Mouse (Mus musculus) brain, embryonic 14.5 days (tissue): ENCODE measurements around the gene Tagln3.

ENCODE experiments used
- CTCF ChIP-seq: fragments of 200-500 bp; IDR thresholded peaks from 2 replicates; pipeline ENCODE4 v1.5.1; 2012; ENCODE audit warnings: inconsistent platforms, mild to moderate bottlenecking, moderate library complexity, borderline replicate concordance; ENCODE audit not compliant: insufficient read depth, insufficient read length; ENCODE audit errors: extremely low read depth
- POLR2A ChIP-seq: fragments of 200-500 bp; IDR thresholded peaks from 2 replicates; pipeline ENCODE4 v1.6.1; 2012; ENCODE audit warnings: mild to moderate bottlenecking, inconsistent platforms, borderline replicate concordance; ENCODE audit not compliant: poor library complexity, insufficient read depth, insufficient read length, severe bottlenecking; ENCODE audit errors: extremely low read depth

DNA sequence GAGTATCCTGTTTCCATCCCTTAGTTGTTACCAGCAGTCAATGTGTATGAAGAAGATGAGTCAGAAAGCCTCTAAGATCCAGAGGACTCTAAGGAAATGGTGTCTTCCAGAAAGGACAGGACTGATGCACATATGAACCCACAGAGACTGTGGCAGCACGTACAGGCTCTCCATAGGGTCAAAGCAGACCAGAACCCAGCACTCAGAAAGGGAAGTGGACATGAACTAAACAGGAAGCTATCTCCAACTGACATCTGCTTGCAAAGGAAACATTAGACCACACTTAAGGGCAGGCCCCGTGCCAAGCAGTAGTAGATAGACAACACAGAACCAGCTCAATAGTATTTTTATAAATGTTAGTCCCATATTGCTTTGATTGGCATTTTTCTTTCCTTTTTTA is 58.3 kb downstream of the Tagln3 start:
- TF ChIP-seq POLR2A: no peak
- TF ChIP-seq CTCF: no peak
